Mouse (Mus musculus): Measurements from ENCODE around the gene Sstr3. TPM values are rescaled to one million over a fixed set of nuclear protein-coding genes. Genes with fewer than 3 reads are reported as not detected.

Gene Sstr3
- not detected for total RNA-seq (2023)

DNA sequence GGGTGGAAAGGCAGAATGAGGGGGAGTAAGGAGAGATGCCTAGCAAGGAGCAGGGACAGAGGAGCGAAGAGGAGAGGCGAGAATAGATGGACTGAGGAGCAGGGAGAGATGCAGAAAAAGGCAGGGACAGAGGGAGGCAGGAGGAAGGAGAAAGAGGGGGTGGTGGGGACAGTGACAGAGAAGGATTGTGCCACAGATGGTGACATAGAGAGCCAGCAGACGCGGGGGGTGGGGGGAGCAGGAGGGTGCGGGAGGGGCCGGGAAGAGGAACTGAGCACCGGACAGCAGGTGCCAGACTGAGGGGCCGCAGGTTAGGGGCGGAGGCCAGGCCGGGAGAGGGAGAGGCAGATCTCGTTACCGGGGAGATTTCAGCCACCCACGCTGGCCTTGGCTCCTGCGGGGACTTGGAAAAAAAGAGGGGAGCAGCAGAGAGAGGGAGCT is at the start of gene Sstr3:
TSS of gene Sstr3 (minus strand) at position 125 of the 441 bp plus-strand sequence.

DNA sequence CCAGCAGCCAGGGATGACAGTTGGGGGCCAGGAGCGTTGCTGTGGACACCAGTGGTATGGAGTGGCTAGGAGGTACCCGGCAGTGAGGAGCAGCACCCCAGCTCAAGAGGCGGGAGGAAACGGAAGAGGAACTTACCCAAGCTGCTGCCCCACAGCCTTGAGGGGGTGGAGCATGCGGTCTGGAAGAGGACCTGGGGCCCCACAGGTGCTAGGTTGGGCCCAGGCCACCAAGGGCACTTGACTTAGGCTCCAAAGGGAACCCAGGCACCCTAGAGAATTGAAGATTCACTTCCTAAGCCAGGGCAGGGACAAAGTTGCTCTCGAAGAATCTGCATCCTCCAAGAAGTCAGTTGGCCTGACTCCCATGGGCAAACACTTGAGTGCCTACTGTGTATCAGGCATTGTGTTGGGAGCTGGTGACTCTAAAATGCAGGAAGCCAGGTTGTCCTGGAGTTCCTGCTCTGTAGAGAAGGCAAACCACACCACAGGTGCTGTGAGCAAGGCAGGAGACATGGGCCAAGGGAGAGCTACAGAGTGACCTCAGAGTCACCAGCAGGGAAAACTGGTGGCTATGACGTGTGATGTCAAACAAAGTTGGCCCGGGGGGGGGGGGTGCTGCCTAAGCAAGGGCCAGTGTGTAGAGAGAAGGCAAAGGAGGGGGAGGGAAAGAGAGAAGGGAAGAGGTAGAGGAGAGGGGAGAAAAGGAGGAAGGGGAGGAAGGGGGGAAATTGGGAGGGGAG is 28.3 kb upstream of the Sstr3 start, which contains the start of gene Rac2:
TSS of gene Rac2 (minus strand) at position 126 of the 740 bp plus-strand sequence.

GRCm38 (mm10) chr15:78530671-78531450 is 13.6 kb downstream of the Sstr3 start, which contains the start of gene C1qtnf6:
Gene C1qtnf6 (minus strand): TSS chr15:78531416.

DNA sequence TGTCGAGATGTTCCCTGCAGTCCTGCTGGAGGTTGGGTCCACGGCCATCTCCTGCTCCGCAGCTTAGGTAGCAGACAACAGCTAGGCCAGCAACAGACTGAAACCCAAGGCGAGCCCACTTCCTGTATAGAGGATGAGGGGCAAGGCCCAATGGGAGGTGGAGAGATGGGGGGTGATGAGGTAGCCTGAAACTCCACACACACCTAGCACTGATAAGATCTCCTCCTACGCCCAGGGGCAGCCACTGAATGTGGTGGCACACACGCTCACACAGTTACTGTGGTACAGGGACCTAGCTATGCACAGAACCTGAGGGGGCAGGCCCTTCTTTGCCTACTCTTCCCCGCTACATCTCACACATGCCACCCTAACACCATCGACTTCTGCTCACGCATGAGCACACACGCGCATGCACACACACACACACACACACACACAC is 49.5 kb downstream of the Sstr3 start, which contains the start of gene Il2rb:
TSS of gene Il2rb (minus strand) at position 304 of the 439 bp plus-strand sequence.

Other genes with a start within 250 kb of the Sstr3 start
- gene Csf2rb2, start 239.0 kb downstream of the Sstr3 start, total RNA-seq (2023) = 1 to 10 TPM; 1.3 to 1.8 TPM
- gene Csf2rb, start 218.9 kb downstream of the Sstr3 start, total RNA-seq (2023) = 10 to 100 TPM; 23.1 to 34.2 TPM
- not detected for gene Tex33, start 148.8 kb downstream of the Sstr3 start, total RNA-seq (2023)
- 1 to 10 TPM; 1.3 to 2.0 TPM for gene Tst, start 138.8 kb downstream of the Sstr3 start, total RNA-seq (2023)
- 10 to 100 TPM; 20.2 to 26.7 TPM for gene Mpst, start 138.3 kb downstream of the Sstr3 start, total RNA-seq (2023)
- gene Kctd17, start 116.1 kb downstream of the Sstr3 start, total RNA-seq (2023) = 1 to 10 TPM in 1 of 2 experiments, under 1 TPM in 1; 0.53 to 1.0 TPM
- not detected for gene Tmprss6, start 76.1 kb downstream of the Sstr3 start, total RNA-seq (2023)
- gene Il2rb, start 49.4 kb downstream of the Sstr3 start, total RNA-seq (2023) = 1 to 10 TPM; 3.4 to 5.6 TPM
- gene C1qtnf6, start 13.3 kb downstream of the Sstr3 start, total RNA-seq (2023) = not detected
- 100 to 1,000 TPM; 788 to 860 TPM for gene Rac2, start 28.1 kb upstream of the Sstr3 start, total RNA-seq (2023)
- gene Cyth4, start 52.4 kb upstream of the Sstr3 start, total RNA-seq (2023) = 100 to 1,000 TPM; 166 to 178 TPM
- under 1 TPM in 1 of 2 experiments, not detected in 1; 0.12 TPM for gene Elfn2, start 174.1 kb upstream of the Sstr3 start, total RNA-seq (2023)
- 100 to 1,000 TPM in 1 of 2 experiments, 10 to 100 TPM in 1; 83.2 to 100 TPM for gene Mfng, start 228.8 kb upstream of the Sstr3 start, total RNA-seq (2023)

Data from B cell, adult 67 days (primary cell).